Mouse (Mus musculus) ES-E14 (cell line): Measurements from ENCODE around the gene H2afz. TPM values are rescaled to one million over a fixed set of nuclear protein-coding genes. Genes with fewer than 3 reads are reported as not detected.

Experiments
- DNase-seq: peaks from one replicate; pipeline ENCODE4 v3.0.0-alpha.2; 2013; ENCODE audit warnings: low read depth, low spot score
- H3K27ac ChIP-seq: 2 replicates; pipeline ENCODE4 v1.5.1; 2012; ENCODE audit warnings: low read depth, mild to moderate bottlenecking, low read length, moderate library complexity, mixed read lengths; ENCODE audit not compliant: poor library complexity, insufficient read depth, severe bottlenecking
- H3K36me3 ChIP-seq: 2 replicates; pipeline ENCODE4 v1.6.1; 2012; ENCODE audit warnings: mild to moderate bottlenecking, low read length, moderate library complexity, mixed read lengths; ENCODE audit not compliant: control insufficient read depth, poor library complexity, insufficient read depth, severe bottlenecking
- H3K4me1 ChIP-seq, 2 experiments: fragments of 150-350 bp in 1 of 2; sonication (generic) in 1 of 2; 2 replicates each; pipeline ENCODE4 v1.6.1; 2012; ENCODE audit warnings: low read length in 2 of 2, mild to moderate bottlenecking in 1 of 2, mixed read lengths in 1 of 2; ENCODE audit not compliant: control insufficient read depth in 2 of 2, insufficient read depth in 2 of 2, poor library complexity in 1 of 2
- H3K4me3 ChIP-seq, 2 experiments: fragments of 150-350 bp in 1 of 2; sonication (generic) in 1 of 2; 2 replicates each; pipeline ENCODE4 v1.5.1; 2012; ENCODE audit warnings: low read length in 2 of 2, low read depth in 1 of 2, mild to moderate bottlenecking in 1 of 2, mixed read lengths in 1 of 2; ENCODE audit not compliant: insufficient read depth in 1 of 2, poor library complexity in 1 of 2, severe bottlenecking in 1 of 2
- H3K9ac ChIP-seq: 2 replicates; pipeline ENCODE4 v1.6.1; 2012; ENCODE audit warnings: low read depth, mild to moderate bottlenecking, low read length, mixed read lengths; ENCODE audit not compliant: poor library complexity, insufficient read depth, severe bottlenecking
- H3K9me3 ChIP-seq: fragments of 150-350 bp; sonication (generic); 2 replicates; pipeline ENCODE4 v1.6.1; 2012; ENCODE audit warnings: low read depth, mild to moderate bottlenecking, low read length; ENCODE audit not compliant: control insufficient read depth, insufficient read depth
- CHD2 ChIP-seq: IDR thresholded peaks from 2 replicates; pipeline ENCODE4 v1.6.1; 2014; ENCODE audit warnings: mild to moderate bottlenecking, low read depth, low read length, inconsistent platforms
- HCFC1 ChIP-seq: IDR thresholded peaks from 2 replicates; pipeline ENCODE4 v1.6.1; 2012; ENCODE audit warnings: low read length, inconsistent platforms, borderline replicate concordance; ENCODE audit not compliant: insufficient read depth
- MAFK ChIP-seq: IDR thresholded peaks from 2 replicates; pipeline ENCODE4 v1.6.1; 2014; ENCODE audit warnings: mild to moderate bottlenecking, low read depth, low read length, inconsistent platforms; ENCODE audit not compliant: insufficient read depth
- ZC3H11A ChIP-seq: IDR thresholded peaks from 2 replicates; pipeline ENCODE4 v1.6.1; 2012; ENCODE audit warnings: low read depth, mild to moderate bottlenecking, inconsistent platforms, low read length, borderline replicate concordance
- ZNF384 ChIP-seq: IDR thresholded peaks from 2 replicates; pipeline ENCODE4 v1.6.1; 2012; ENCODE audit warnings: low read depth, low read length, inconsistent platforms
- in situ Hi-C, 2 experiments: fragments of 600-800 bp; cut with MboI; formaldehyde crosslinking; loops; one replicate each; pipeline ENCODE4 v1.15.1; 2025; ENCODE audit warnings: low sequenced_read_pairs in 2 of 2, inconsistent platforms in 1 of 2; ENCODE audit not compliant: unreplicated experiment in 2 of 2
- total RNA-seq: library from RNA; depleted of rRNA; stranded (reverse); fragments of 300-350 nt; gene quantifications from 2 replicates; pipeline ENCODE4 v1.2.3, GENCODE M21; 2012; rRNA removed

The H2afz gene
- 1,847 and 2,038 TPM in 2 replicates for total RNA-seq

- TF ChIP-seq MAFK (no peak), CHD2 (0 out of 2 replicates have a peak, but pooled peaks have one; percentile 32), HCFC1 (0 out of 2 replicates have a peak, but pooled peaks have one; percentile 46), ZNF384 (no peak)
- Histone ChIP-seq H3K4me1 (peaks cover 0 to 2% of the 10 kb centered on the region in 2 experiments; a peak in 1 of 4 replicates), H3K27ac (peak within 1 kb of the TSS; percentile 99), H3K4me3 (peak within 1 kb of the TSS; percentile 96 to 97), H3K9me3 (no peaks in the 10 kb centered on the region), H3K9ac (peak within 1 kb of the TSS; percentile 98), H3K36me3 (peaks cover 7% of the 10 kb centered on the region)
- in situ Hi-C loops: no loop called here
- peak; percentile 97 for DNase-seq
These were observed at the start of gene H2afz for GRCm38 (mm10) chr3:137864124-137864987. Gene H2afz (plus strand): TSS chr3:137864487.

GRCm38 (mm10) chr3:137818713-137819112 lies 45.6 kb upstream of the H2afz start:
- Histone ChIP-seq H3K27ac (no peak overlapping the region), H3K9ac (no peak overlapping the region), H3K36me3 (no peaks in the 10 kb centered on the region), H3K9me3 (no peaks in the 10 kb centered on the region), H3K4me1 (peaks cover 4 to 7% of the 10 kb centered on the region in 2 experiments; a peak in 3 of 4 replicates), H3K4me3 (no peak overlapping the region)
- DNase-seq: no peak
- in situ Hi-C loops: no loop called here
- TF ChIP-seq ZNF384 (peak; percentile 86; the same call in 1 of the 2 replicates), ZC3H11A (no peak), CHD2 (no peak)

GRCm38 (mm10) chr3:137820688-137821467 lies 43.4 kb upstream of the H2afz start:
- Histone ChIP-seq H3K9ac (no peak overlapping the region), H3K4me3 (no peak overlapping the region), H3K4me1 (peaks cover 3 to 7% of the 10 kb centered on the region in 2 experiments; a peak in 3 of 4 replicates), H3K36me3 (no peaks in the 10 kb centered on the region), H3K9me3 (no peaks in the 10 kb centered on the region), H3K27ac (no peak overlapping the region)
- in situ Hi-C loops: no loop called here
- TF ChIP-seq MAFK: no peak
- TF ChIP-seq CHD2: no peak
- TF ChIP-seq ZNF384: no peak
- no peak for TF ChIP-seq ZC3H11A
- no peak for TF ChIP-seq HCFC1
- DNase-seq: no peak

GRCm38 (mm10) chr3:137823317-137823716 lies 41.0 kb upstream of the H2afz start:
- H3K4me3 ChIP-seq: no peak overlapping the region
- no peak for DNase-seq
- no peaks in the 10 kb centered on the region for H3K9me3 ChIP-seq
- H3K27ac ChIP-seq: no peak overlapping the region
- in situ Hi-C loops: no loop called here
- peaks cover 6 to 7% of the 10 kb centered on the region in 2 experiments; a peak in 3 of 4 replicates for H3K4me1 ChIP-seq
- no peaks in the 10 kb centered on the region for H3K36me3 ChIP-seq
- H3K9ac ChIP-seq: no peak overlapping the region
- TF ChIP-seq ZC3H11A (no peak), HCFC1 (no peak), ZNF384 (no peak)
